Mouse (Mus musculus): ENCODE data around the gene Arid3a. TPM values are rescaled to one million over a fixed set of nuclear protein-coding genes. Genes with fewer than 3 reads are reported as not detected.
A peak's percentile ranks its signal among the peaks of the same experiment; 100 is the strongest.
"Not testable (repeated sequence)": the region's sequence is repeated elsewhere in the genome, so short reads cannot be mapped to it uniquely, and the experiment has no call there.

The Arid3a gene
- polyA plus RNA-seq, 1 experiment = 12.5 TPM

- Histone ChIP-seq H3K27me3 (ENCODE audit: control insufficient read depth, insufficient read depth, low read length) (no peaks in the 10 kb centered on the region), H3K27ac (ENCODE audit: control insufficient read depth, insufficient read depth, low read length) (no peak overlapping the region), H3K4me1 (replicated peaks; ENCODE audit: control insufficient read depth, insufficient read depth, low read length) (no peaks in the 10 kb centered on the region), H3K4me3 (ENCODE audit: control insufficient read depth, insufficient read depth, low read length) (no peak overlapping the region), H3K36me3 (ENCODE audit: control insufficient read depth, insufficient read depth, low read length) (no peaks in the 10 kb centered on the region)
- TF ChIP-seq POLR2A (IDR thresholded peaks at IDR 0.05; ENCODE audit: control insufficient read depth, extremely low read depth, insufficient read depth, low read length, poor library complexity) = no peak
- no peak for TF ChIP-seq CTCF (IDR thresholded peaks at IDR 0.05; ENCODE audit: borderline replicate concordance, control insufficient read depth, extremely low read depth, insufficient read depth, low read length, poor library complexity)
- 97% methylated on average over 18 of the region's 18 CpGs for WGBS
- DNase-seq = no peak
These were observed 23.8 kb downstream of the Arid3a start for GRCm38 (mm10) chr10:79950661-79951060.

- WGBS = 88% methylated on average over 6 of the region's 6 CpGs
- Histone ChIP-seq H3K4me3 (ENCODE audit: control insufficient read depth, insufficient read depth, low read length) (no peak overlapping the region), H3K27me3 (ENCODE audit: control insufficient read depth, insufficient read depth, low read length) (no peaks in the 10 kb centered on the region), H3K36me3 (ENCODE audit: control insufficient read depth, insufficient read depth, low read length) (no peaks in the 10 kb centered on the region), H3K27ac (ENCODE audit: control insufficient read depth, insufficient read depth, low read length) (no peak overlapping the region), H3K4me1 (replicated peaks; ENCODE audit: control insufficient read depth, insufficient read depth, low read length) (peaks cover 2% of the 10 kb centered on the region)
- peak; percentile 51 for DNase-seq
- TF ChIP-seq CTCF (IDR thresholded peaks at IDR 0.05; ENCODE audit: borderline replicate concordance, control insufficient read depth, extremely low read depth, insufficient read depth, low read length, poor library complexity) (peak; percentile 79), POLR2A (IDR thresholded peaks at IDR 0.05; ENCODE audit: control insufficient read depth, extremely low read depth, insufficient read depth, low read length, poor library complexity) (no peak)
These were observed 27.1 kb downstream of the Arid3a start for GRCm38 (mm10) chr10:79953946-79954345.

GRCm38 (mm10) chr10:79955691-79956090 lies 28.8 kb downstream of the Arid3a start:
- Histone ChIP-seq H3K4me1 (replicated peaks; ENCODE audit: control insufficient read depth, insufficient read depth, low read length) (peaks cover 7% of the 10 kb centered on the region), H3K27me3 (ENCODE audit: control insufficient read depth, insufficient read depth, low read length) (no peaks in the 10 kb centered on the region), H3K36me3 (ENCODE audit: control insufficient read depth, insufficient read depth, low read length) (no peaks in the 10 kb centered on the region), H3K4me3 (ENCODE audit: control insufficient read depth, insufficient read depth, low read length) (no peak overlapping the region), H3K27ac (ENCODE audit: control insufficient read depth, insufficient read depth, low read length) (no peak overlapping the region)
- WGBS = 93% methylated on average over 9 of the region's 9 CpGs
- no peak for TF ChIP-seq CTCF (IDR thresholded peaks at IDR 0.05; ENCODE audit: borderline replicate concordance, control insufficient read depth, extremely low read depth, insufficient read depth, low read length, poor library complexity)
- no peak for TF ChIP-seq POLR2A (IDR thresholded peaks at IDR 0.05; ENCODE audit: control insufficient read depth, extremely low read depth, insufficient read depth, low read length, poor library complexity)
- DNase-seq = no peak

GRCm38 (mm10) chr10:79956643-79957154 lies 29.9 kb downstream of the Arid3a start:
- WGBS = 83% methylated on average over 4 of the region's 4 CpGs
- no peaks in the 10 kb centered on the region for H3K36me3 ChIP-seq (ENCODE audit: control insufficient read depth, insufficient read depth, low read length)
- no peak overlapping the region for H3K4me3 ChIP-seq (ENCODE audit: control insufficient read depth, insufficient read depth, low read length)
- TF ChIP-seq CTCF (IDR thresholded peaks at IDR 0.05; ENCODE audit: borderline replicate concordance, control insufficient read depth, extremely low read depth, insufficient read depth, low read length, poor library complexity) = no peak
- no peak for TF ChIP-seq POLR2A (IDR thresholded peaks at IDR 0.05; ENCODE audit: control insufficient read depth, extremely low read depth, insufficient read depth, low read length, poor library complexity)
- no peak for DNase-seq
- peaks cover 8% of the 10 kb centered on the region for H3K4me1 ChIP-seq (replicated peaks; ENCODE audit: control insufficient read depth, insufficient read depth, low read length)
- H3K27me3 ChIP-seq (ENCODE audit: control insufficient read depth, insufficient read depth, low read length) = no peaks in the 10 kb centered on the region
- no peak overlapping the region for H3K27ac ChIP-seq (ENCODE audit: control insufficient read depth, insufficient read depth, low read length)

DNA sequence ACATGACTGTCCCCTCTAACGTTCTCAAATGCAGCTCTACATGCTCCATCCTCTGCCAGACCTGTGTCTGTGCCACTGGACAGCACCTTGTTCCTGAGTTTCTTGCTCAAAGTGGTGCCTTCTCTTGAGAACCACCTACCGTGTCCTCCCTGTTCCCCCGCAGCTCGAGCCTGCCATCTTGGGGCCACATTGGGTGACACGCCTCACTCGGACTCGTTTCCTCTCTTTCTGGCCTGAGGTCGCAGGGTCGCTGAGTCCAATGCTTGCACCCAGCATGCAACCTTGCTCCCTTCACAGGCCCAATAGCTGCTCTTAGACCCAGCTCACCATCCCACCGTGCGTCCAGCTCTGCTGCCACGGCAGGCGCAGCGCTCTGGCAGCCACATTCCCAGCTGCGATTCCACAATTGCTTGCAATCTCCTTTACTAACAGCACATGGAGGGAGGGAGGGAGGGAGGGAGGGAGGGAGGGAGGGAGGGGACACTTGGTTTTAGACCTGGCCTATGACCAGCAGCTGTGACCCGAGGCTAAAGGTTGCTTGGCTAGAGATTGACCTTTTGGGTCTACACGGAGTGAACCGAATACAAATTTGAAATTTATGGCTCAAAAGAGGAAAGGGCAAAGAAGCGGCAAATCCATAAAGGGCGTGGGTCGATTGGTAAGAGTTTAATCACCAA lies 31.4 kb downstream of the Arid3a start:
- no peaks in the 10 kb centered on the region for H3K36me3 ChIP-seq (ENCODE audit: control insufficient read depth, insufficient read depth, low read length)
- DNase-seq = peak; percentile 87
- peaks cover 8% of the 10 kb centered on the region for H3K4me1 ChIP-seq (replicated peaks; ENCODE audit: control insufficient read depth, insufficient read depth, low read length)
- H3K27me3 ChIP-seq (ENCODE audit: control insufficient read depth, insufficient read depth, low read length) = no peaks in the 10 kb centered on the region
- TF ChIP-seq POLR2A (IDR thresholded peaks at IDR 0.05; ENCODE audit: control insufficient read depth, extremely low read depth, insufficient read depth, low read length, poor library complexity) (no peak), CTCF (IDR thresholded peaks at IDR 0.05; ENCODE audit: borderline replicate concordance, control insufficient read depth, extremely low read depth, insufficient read depth, low read length, poor library complexity) (peak; percentile 91)
- no peak overlapping the region for H3K4me3 ChIP-seq (ENCODE audit: control insufficient read depth, insufficient read depth, low read length)
- H3K27ac ChIP-seq (ENCODE audit: control insufficient read depth, insufficient read depth, low read length) = no peak overlapping the region
- 27% methylated on average over 21 of the region's 21 CpGs for WGBS

DNA sequence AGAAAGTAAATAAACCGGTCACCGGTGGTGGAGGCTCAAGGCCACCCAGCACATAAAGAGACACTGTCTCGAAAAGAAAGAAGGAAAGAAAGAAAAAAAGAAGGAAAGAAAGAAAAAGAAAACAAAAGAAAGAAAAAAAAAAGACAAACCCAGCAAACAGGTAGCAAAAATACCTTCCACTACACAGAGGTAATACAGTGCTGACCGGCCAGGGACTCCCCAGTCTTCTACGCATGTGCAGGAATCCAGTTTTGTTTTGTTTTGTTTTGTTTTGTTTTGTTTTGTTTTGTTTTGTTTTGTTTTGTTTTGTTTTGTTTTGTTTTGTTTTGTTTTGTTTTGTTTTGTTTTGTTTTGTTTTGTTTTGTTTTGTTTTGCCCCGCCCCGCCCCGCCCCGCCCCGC lies 32.6 kb downstream of the Arid3a start:
- not testable (repeated sequence) for H3K27ac ChIP-seq (ENCODE audit: control insufficient read depth, insufficient read depth, low read length); H3K4me3 ChIP-seq (ENCODE audit: control insufficient read depth, insufficient read depth, low read length); H3K4me1 ChIP-seq (replicated peaks; ENCODE audit: control insufficient read depth, insufficient read depth, low read length); H3K27me3 ChIP-seq (ENCODE audit: control insufficient read depth, insufficient read depth, low read length); H3K36me3 ChIP-seq (ENCODE audit: control insufficient read depth, insufficient read depth, low read length)
- WGBS = 23% methylated on average over 10 of the region's 10 CpGs
- DNase-seq = peak; percentile 35
